Mouse (Mus musculus) thymus, postnatal 10 days (tissue): ENCODE measurements around the gene Sept9.

Source experiments
- DNase-seq, 2 experiments: peaks; one replicate each; pipeline ENCODE4 v3.0.0; 2021; ENCODE audit warnings: low spot score in 2 of 2

The Sept9 gene

DNA sequence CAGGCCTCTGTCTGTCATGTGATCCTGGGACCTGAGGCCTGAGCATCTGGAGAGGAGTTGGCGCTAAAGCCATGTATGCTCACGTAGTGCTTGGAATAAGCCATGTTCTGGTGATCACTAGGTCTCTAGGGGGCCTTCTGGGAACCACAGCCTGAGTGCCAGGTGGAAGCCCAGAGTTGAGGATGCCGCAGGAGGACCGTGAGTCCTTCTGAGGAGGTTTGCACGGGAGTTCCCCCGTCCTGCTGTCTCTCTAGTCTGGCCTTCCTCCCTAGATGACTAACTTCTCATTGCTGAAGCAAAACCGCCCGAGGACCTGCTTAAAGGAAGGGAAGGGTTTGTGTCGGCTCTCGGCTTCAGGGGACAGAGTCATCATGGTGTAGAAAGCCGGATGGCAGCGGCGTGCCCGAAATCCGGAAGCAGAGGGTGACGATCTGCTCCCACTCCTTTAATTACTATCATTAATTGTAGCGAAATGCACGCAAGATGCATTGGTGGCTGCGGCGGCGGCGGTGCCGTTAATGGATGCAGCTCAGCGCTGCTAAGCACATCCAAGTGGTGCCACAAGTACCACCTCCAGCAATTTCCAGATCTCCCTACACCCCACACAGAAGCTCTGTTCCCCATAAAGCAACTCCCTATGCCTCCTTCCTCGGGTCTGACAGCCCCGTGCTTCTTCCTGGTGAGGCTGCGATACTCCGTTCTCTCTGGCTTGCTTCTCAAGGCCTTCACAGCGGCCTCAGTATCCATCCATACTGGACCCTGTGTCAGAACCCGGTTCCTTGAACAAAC is 92.0 kb downstream of the Sept9 start:
- DNase-seq = no peak

DNA sequence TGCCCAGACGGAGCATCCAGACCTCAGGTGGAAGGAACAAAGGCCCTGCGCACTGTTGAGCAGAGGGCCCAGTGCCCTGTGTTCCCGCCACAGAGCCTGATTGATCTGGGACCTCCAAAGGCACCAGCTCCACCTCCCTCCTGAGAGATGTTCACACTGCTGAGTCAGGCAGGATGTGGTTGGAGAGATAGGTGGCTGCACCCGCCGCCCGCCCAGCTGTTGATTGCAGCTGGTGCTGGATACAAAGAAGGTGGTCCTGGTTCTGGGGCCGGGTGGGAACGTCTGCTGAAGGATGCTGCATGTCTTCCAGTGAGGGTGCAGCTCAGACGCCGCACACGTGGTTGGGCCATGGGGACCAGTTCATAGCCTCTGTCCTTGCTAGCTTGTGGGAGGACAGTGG is 93.0 kb downstream of the Sept9 start:
- peak; percentile 91 to 95 for DNase-seq

DNA sequence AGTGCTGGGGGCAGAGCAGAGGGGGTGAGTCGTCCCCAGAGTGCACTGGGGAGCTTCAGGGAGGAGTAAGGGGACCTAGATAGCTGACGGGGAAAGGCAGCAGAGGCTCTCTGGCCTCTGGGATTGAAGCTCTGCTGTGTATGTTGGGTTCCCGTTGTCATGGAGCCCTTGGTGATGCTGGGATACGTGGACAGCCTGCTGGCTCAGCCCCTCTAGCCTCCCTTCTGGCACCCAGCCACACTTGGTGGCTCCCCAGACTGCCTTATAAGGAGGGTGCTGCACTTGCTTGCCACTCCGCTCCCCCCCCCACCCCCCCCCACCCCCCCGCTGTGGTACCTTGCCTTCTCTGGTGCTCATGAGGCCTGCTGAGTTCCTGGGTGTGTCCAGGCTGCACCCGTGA is 95.8 kb downstream of the Sept9 start:
- no peak for DNase-seq

DNA sequence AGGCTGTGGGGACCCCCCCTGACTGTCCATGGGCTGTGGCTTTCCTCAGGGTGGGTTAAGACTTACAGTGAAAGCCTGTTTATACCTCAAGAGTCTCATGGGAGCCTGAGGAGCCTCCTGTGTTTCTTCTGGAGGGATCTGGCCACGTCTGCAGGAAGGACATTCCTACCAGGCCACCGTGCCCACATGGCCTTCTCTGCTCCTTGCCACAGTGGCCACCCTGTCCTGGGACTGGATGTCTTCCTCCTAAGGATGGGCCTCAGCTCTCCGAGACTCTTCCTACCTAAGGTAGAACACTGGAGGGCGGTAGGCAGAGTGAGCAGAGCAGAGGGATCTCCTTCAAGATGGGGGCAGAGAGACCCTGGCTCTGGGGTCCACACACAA is 96.6 kb downstream of the Sept9 start:
- DNase-seq = no peak

DNA sequence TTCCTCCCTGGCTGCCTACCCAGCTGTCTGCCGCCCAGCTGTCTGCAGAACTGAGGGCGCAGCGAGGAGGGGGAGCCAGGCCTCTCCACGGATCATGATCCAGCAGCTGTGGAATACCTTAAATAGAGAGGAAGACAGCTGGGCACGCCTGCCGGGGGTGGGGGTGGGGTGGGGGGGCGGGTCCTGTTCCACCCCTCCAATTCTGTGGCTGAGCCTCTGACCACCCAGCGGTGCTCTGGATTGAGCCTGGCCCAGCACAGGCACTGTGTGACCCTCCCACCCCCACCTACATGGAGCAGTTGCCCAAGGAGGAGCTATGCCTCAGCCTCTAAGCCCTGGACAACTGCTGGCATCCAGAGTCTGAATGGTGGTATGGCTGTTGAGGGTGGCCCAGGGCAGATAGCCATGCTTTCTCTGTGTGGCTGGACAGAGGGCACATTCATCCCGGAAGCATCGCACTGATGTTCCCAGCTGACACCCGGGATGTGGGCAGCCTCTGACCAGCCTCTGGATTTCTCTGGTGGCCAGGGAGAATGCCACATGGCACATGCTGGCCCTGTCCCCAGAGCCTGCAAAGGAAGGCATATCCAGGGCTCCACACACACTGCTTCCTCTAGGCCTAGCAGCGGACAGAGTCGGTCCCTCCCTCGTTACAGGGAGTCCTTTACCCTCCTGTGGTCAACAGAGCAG is 97.2 kb downstream of the Sept9 start:
- no peak for DNase-seq

DNA sequence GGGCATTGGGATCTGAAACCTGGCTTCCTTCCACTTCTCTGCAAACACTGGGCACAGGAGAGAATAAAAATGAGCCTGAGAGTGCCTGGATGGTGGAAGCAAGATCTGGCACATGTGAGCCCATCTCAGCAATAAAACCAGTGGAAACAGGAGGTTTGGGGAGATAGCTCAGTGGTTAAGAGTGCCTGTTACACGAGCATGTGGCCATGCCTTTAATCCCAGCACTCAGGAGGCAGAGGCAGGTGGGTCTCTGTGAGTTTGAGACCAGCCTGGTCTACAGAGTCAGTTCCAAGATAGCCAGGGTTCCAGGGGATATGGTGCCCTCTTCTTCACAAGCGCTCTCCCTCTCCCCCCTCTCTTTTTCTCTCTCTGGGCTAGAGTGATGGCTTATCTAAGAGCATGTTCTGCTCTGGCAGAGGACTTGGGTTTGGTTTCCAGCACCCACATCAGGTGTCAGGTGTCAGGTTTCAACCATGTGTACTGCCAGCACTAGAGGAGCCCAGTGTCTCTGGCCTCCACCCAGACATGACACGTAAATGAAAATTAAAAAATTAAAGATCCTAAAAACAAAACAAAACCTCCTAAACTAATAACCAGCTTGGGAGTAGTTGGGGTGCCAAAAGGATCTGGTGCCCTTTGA is 97.8 kb downstream of the Sept9 start:
- no peak for DNase-seq

DNA sequence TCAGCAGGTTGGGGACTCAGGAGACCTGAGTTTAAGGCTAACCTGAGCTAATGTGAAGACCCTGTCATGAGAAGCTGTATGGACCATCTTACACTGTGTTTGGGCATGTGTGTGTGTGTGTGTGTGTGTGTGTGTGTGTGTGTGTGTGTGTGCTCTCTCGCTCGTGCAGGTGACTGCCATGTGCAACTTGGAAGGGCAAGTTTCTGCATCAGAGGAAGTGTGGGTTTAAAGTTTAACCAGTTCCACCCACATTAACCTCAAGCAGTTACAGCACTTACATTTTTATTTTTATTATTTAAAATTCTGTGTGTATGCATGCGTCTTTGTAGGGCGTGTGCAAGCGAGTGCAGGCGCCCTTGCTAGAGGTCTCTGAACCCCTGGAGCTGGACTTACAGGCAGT is 100.3 kb downstream of the Sept9 start:
- DNase-seq = peak; percentile 45 to 49

DNA sequence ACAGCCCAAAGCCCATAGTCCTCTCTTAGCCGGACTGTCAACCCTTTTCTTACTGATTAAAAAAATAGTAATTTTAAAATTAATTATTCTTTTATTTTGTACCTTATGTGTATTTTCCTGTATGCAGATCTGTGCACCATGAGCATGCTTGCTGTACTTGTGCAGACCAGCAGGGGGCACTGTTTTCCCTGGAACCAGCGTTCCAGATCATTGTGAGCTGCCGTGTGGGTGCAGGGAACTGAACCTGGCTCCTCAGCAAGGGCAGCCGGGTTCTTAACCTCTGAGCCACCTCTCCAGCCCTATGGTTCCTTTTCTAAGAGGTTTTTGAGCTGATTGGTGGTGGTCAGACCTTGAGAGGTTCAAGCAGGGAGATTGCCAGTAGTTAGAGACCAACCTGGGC is 101.3 kb downstream of the Sept9 start:
- DNase-seq = no peak

DNA sequence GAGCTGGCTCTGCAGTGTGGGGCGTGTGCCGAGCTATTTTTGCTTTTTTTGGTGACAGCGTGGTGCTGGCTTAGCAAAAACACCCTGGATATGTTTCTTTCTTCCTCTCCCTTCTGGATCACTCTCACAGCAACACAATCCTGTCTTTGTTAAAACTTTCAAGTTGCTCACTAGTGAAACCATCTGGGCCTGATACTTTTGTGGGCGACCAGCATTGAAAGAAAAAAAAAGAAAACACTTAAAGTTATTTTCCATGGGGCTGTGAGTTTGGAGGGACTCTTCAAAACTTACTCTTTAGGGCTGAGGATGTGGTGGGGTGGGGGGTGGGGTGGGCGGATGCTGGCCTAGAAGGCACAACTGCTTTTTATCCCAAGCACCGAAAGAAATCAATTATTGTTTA is 102.3 kb downstream of the Sept9 start:
- no peak for DNase-seq

DNA sequence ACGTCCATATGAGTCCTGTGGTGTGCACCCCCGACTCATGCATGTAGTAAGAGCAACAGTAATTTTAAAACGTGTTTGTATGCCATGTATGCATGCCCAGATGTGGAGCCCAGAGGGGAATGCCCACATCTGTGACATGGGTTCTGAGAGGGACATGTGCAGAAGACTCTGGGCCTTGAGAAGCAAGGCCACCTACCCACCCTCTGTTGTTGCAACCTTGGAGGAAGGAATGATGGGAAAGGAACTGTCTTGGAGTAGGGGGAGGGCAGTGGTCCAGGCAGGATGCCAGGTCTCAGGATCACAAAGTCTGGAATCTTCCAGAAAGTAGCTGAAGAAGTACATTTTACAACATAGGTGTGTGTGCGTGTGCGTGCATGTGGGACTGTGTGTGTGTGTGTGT is 102.9 kb downstream of the Sept9 start:
- DNase-seq = no peak

DNA sequence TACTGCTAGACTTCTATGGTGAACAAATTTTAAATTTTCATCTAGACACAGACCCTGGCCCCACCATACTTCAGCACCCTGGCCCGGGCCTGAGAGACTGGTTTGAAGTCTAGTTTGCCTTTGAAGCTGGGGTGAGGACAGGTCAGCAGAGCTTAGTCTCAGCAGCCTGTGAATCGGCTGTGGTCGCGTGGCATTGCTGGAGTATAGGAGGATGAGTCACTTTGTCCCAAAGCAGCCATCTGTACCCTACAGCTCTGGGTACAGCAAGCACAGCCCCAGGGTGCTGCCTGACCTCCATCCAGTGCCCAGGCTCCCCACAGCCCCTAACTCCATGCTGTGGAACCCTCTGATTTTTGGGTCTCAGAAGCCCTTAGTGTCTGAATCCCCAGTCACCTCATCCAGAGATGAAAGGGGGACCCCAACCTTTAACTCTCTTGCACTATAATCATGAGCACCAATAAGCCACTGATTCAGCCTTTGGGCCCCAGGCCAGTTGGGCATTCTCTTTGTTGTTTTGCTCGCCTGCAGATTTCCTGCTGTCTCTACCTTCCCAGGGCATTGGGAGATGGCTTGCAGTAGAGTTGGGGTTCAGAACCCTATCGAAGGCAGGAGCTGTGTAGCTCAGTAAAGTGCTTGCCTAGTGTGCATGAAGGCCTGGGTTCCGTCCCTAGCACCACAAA is 106.2 kb downstream of the Sept9 start:
- no peak for DNase-seq

DNA sequence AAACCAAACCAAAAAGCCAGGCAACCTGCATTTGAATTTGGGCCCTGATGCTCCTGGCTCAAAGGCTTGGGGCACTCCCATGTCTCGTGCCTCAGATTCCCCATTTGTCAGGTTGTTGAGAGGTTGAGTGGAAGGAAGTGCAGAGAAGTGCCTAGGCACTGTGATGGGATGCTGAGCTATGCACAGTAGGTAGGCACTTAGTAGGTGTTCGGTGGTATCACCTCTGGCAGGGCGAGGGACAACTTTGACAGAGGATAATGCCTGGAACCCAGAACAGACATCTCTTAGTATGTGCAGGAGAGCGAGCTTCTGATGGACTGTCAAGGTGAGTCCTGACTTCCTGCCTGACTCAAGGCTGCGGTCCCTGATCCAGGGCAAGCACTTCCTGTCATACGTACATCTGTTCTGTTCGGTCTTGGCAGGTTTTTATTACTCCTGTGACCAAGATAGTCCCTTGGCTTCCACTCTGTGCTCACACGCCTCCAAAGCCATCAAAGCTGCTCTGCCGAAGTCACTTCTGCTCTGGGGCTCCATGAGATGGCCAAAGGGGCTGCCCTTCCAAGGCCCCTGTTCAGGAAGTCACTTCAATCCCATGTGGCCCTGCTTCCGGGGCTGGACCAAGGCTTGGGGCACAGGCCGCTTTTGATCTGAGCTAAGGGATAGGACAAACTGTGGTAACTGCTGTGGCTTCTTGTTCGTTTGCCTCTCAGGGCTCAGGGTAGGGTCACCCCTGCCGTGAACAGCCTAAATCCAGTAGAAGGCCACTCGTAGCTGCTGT is 107.0 kb downstream of the Sept9 start:
- DNase-seq = no peak

DNA sequence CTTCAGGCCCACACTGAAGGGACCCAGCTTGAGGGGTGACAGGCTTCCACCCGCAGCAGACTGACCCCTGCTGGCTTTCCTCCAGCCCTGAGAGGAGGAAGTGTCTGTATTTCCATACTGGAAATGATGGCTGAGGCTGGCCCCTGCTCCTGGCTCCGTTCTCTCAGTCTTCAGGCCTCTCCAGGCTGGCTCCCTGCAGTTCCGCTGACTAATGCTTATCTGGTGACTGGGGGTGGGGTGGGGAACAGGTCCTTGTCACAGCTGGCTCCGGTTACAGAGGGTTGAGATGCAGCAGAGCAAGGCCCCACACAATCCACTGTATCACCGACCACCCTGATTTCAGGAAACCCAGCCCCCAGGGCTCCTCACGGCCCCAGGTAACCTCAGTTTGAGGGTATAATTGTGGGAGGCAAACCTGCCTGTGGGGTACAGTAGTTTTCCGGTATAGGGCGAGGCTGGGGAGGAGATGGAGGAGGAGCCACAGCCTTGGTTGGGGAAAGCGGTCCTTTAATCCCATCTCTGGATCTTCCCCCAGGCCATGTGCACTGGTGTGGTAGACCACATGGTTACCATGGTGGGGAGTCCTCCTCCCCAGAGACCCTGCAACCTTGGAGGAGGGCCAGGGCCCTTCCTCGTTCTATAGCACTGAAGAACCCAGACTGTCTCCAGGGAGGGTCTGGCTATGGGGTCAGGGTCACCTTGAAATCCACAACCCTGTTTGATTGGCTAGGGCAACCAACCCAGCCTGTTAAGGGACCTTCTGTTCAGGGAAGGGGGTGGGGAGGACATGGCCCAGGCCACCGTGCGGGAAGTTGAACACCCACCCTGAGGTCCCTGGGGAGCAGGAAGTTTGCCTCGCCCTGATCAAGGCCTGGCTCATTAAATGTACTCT is 108.7 kb downstream of the Sept9 start:
- peak; percentile 73 to 74 for DNase-seq

DNA sequence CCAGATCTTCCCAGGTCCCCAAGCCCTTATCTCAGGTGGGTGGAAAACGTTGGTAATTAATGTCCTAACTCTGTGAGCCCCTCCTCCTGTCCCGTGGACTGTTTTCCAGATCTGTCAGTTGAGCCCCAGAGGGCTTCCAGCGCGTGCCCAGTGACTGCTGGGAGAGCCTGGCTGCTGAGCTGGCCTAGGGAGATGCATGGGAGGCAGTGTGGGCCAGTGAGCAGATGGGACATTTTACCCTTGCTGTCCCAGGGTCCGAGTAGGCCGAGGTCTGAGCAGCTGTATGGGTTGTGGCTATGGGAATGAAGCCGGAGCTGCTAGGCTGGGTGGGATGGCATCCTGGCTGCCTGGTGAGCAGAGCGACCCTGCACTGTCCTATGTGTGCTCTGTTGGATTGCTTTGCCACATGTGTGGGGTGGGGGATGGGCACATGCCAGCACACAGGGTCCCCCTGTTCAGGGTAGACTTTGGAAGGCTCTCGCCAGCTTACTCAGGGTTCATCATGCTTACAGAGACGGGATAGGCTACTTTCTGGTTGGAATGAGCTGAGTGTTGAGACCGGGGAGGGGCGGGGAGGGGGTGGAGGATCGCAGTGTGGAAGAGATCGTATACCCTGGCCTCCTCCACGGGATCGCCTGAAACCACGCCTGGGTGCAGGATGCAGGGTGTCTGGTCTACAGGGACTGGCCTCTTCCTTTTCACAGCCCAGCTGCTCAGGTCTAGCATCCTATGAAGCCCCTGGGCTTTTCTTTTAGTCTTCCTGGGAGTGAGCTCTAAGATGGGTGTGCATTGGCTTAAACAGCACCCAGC is 109.9 kb downstream of the Sept9 start:
- DNase-seq = no peak

DNA sequence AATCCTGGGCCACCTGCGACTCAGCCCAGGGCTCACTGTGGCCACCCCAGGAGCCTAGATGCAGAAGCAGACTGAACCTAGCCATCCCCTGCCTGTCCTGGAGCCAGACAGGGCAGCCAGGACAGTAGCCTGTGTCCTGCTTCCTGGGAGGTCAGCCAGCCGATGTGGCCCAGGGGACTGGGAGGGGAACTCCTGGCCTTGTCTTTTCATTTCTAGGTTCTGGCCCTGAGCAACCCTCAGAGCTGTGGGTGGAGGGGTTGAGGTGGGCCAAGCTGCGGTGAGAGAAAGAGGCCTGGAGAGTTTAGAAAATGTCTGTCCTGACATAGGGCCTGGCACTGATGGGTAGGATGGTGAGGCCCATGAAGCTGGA is 110.4 kb downstream of the Sept9 start:
- DNase-seq = no peak

DNA sequence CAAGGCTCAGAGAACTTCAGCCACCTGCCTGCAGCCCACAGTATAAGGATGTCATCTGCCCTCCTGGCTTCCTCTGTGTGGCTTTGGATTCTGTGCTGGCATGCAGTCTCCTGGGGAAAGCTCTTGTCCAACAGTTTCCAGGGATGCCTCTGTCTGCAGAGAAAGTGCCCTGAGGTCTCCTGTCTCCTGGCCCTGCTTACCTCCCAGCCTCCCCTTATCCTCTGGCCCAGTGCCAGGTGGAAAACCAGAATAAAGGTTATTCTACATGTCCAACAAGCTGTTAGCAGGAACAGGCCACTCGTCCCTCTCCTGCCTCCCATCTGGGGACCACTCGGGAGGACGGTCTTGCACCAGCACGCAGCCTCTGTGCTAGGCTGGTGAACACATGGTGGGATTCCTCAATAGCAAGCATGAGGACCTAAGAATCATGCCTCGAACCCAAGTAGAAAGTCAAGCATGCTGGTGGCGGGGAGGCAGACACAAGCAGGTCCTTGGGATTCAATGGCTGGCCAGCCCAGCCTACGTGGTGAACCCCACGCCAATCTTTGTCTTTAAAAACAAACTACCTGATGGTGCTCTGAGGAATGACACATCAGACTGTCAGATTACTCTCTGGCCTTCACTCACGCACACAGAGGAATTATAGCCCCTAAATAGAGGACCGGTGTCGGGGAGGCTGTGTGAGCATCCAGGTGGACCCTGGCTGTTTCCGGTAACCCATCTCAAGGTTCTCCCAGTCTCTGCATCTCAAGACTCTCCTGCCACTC is 111.1 kb downstream of the Sept9 start:
- no peak for DNase-seq

DNA sequence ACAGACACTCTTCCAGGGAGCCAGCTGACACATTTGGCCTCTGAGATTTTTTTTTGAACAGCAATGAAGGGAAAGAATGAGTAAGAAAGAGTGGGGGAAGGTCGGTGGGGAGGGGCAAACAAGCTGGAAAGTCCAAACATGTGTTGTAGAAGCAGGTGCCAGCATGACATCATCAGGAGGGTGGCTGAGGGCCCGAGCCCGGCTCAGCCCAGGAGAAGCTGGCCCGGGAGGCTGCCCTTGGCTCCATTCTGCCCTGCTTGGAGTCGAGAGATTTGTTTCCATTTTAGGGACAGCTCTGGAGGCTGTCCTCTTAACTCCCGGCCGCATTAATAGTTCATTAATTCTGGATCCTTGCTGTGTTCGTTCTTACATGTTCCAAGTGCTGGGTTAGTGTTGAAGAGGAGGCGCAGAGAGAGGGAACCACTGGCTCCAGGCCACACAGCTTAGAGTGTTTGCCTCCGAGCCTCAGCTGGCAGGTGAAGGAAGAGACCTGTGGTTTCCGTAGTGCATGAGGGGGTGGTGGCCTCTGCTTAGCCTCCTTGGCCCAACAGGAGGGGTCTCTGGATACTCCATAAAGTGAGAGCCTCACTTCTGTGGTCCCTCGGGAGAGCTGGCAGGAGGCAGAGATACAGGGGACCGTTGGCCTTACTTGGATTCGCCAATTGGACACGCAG is 111.8 kb downstream of the Sept9 start:
- peak; percentile 60 to 65 for DNase-seq
